Mouse (Mus musculus) naive thymus-derived CD4-positive, alpha-beta T cell, adult 5 months (primary cell): ENCODE results near the gene Fuz. TPM values are rescaled to one million over a fixed set of nuclear protein-coding genes. Genes with fewer than 3 reads are reported as not detected.

Source experiments
- polyA plus RNA-seq: library from polyadenylated mRNA; unstranded; fragments of 100-300 nt; shearing (Covaris generic); gene quantifications from one replicate; pipeline ENCODE4 v1.2.1, GENCODE M21; 2017

Fuz gene
- 20.9 TPM for polyA plus RNA-seq

DNA sequence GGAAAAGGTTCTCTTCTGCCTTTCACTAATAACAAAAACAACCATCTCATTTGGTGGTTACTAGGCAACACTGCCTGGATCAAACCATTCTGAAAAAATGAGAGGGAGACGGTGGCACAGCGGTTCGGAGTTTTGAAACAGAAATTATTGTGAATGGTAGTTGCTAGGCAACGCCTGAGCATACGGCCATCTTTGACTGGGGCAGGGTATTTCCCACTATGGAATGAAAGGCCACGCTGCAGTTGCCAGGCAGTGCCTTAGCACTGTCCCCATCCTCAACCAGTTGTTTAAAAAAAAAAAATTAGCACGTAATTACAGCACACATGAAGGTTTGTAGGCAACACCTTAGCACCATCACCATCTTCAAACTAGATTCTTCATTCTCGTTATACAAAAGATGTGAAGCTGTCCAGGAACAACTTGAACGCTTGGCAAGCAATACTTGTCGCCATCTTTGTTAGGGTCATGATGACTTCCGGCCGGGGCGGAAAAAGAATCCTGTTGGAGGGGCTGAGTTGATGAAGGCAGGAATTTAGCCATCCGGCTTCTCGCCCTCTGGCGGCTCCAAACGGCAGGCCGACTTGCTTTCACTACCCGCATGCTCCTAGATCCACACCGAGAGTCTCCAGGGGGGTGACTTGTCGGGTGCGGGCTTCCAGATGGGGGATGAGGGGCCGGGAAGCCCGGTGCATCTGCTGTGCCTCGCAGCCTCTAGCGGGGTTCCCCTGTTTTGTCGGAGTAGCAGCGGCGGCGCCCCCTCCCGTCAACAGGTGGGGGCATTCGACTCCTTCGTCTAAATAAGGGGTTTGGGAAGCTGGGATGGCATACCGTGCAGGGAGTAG, at the start of gene Fuz:
Gene Fuz (plus strand): TSS at position 487 of the 842 bp plus-strand sequence.

GRCm38 (mm10) chr7:44848561-44849415, 47.1 kb upstream of the Fuz start, which contains the start of the genes Akt1s1 and Tbc1d17:
Akt1s1 (plus strand) TSS chr7:44848991.
Tbc1d17 (minus strand) TSS chr7:44849079.

DNA sequence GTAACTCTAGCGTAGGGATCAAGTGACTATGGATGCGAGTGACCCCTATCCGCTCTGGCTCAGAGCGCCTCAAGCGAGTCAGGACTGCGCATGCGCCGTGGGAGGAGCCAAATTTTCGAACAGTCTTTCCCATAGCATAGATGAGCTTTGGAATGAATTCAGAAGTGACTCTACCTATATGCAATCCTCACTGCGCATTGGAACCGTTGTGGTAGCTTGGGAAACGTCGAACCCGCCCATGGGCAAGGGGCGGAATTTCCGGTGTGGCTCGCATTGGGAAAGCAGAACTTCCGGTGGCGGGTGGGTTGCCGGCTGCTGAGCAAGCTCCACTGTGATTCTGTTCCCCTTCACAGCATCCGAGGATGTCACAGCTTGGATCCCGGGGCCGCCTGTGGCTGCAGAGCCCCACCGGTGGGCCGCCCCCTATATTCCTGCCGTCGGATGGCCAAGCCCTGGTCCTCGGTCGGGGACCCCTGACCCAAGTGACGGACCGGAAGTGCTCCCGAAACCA, 38.8 kb upstream of the Fuz start, which contains the start of gene Pnkp:
Gene Pnkp (plus strand): TSS at position 98 of the 511 bp plus-strand sequence.

GRCm38 (mm10) chr7:44869697-44870528, 26.0 kb upstream of the Fuz start, which contains the start of gene Ptov1:
Ptov1 (minus strand) TSS chr7:44869788.

DNA sequence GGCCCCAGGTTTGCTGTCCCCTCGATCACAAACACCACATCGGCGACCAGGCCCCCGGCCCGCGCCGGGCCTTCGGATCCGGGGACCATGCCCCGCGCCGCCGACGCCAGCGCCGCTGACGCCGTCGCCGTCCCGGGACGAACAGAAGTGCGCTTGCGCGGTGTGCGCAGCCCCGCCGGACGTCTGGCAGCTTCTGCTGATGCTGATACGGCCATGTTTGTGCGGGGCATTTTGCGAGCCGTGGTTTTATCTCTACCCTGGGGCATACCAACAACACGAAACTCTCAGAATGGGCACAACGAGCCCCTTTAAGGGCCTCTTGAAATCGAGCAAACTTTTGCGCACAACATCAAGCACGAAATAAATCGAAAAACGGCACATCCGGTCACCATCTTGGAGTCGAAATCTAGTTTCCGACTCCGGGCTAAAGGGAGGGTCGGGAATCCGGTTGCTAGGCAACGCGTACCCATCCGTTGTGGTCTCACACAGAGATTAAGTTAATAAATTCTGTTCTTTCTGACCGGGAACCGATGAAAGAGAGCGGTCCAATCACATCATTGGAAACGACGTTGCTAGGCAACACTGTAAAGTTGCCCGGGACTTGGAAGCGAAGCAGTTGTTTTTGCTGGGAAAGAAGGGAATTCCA, 3.5 kb upstream of the Fuz start, which contains the start of gene Med25:
Gene Med25 (minus strand): TSS at position 437 of the 646 bp plus-strand sequence.

DNA sequence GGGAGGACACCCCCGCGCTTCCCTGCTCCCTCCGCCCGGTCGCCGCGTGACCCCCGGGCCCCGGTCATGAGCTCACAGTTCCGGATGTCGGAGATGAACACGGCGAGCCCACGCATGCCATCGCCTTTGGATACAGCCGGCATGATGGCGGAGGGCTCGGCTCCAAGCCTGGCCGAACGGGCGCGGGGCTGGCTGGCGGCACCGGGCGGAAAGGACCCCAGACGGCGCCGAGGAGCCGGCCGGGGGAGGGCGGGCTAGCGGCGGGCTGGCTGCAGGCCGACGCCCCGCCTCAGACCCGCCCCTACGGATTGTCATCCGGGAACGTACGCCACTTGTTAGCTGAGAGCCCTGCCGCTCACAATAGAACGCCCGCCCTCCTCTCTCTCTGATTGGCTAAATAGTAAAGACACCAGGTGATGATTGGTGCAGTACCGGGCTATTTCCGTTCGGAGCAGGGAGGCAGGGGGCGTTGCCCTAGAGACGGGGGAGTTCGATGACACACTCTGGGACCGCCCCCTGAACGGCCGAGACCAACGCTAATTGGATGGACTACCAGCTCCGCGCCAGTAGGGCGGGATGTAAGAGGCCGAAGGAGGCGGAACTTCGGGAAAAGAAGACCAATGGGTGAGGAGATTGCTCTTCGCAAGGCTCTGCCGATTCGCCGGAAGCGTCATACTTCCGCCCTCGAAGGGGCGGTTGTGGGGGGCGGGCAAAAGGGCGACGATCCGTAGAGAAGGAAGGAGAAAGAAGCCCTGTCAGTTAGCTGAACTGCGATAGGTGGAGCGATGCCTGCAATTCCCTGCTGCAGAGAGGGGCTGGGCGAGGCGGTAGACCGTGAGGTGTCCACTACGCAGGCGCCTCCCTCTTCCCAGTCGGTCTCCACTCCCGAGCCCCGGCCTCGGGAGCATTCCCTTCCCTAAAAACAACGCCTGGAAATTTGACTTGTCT, 33.6 kb downstream of the Fuz start, which contains the start of gene Ap2a1:
Gene Ap2a1 (minus strand): TSS at position 293 of the 948 bp plus-strand sequence.

DNA sequence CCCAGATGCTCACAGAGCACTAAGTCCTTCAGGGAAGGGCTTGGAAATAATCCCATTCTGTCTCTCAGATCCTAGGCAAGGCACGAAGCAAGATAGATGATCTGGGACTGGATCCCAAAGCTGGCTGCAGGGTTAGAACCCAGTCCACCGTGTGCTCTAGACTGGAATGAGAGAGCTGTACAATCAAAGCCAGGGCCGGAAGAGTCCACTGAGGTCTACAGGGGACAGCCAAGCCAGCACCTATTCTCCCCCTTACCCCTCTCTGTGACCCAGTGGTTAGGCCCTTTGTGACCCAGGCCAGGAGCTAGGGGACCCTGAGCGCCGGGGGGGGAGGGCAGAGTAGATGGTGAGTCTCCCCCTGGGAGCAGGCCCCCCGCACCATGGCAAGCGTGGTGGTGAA, 47.0 kb downstream of the Fuz start, which contains the start of gene Tsks:
Gene Tsks (plus strand): TSS at position 301 of the 400 bp plus-strand sequence.

Other genes starting within 250 kb of the Fuz start
- not detected for gene Myh14, start 225.2 kb upstream of the Fuz start, polyA plus RNA-seq
- gene Izumo2, start 187.3 kb upstream of the Fuz start, polyA plus RNA-seq = not detected
- gene Vrk3, start 147.7 kb upstream of the Fuz start, polyA plus RNA-seq = 95.9 TPM
- gene Zfp473, start 145.0 kb upstream of the Fuz start, polyA plus RNA-seq = 0.73 TPM
- gene Nup62, start 80.0 kb upstream of the Fuz start, polyA plus RNA-seq = 37.1 TPM
- gene Il4i1, start 79.7 kb upstream of the Fuz start, polyA plus RNA-seq = 0.85 TPM
- 0.70 TPM for gene Atf5, start 79.4 kb upstream of the Fuz start, polyA plus RNA-seq
- gene Akt1s1, start 47.1 kb upstream of the Fuz start, polyA plus RNA-seq = 35.2 TPM
- gene Tbc1d17, start 47.0 kb upstream of the Fuz start, polyA plus RNA-seq = 133 TPM
- gene Pnkp, start 38.9 kb upstream of the Fuz start, polyA plus RNA-seq = 57.0 TPM
- 40.0 TPM for gene Ptov1, start 26.3 kb upstream of the Fuz start, polyA plus RNA-seq
- gene Med25, start 3.4 kb upstream of the Fuz start, polyA plus RNA-seq = 48.6 TPM
- 53.1 TPM for gene Ap2a1, start 33.4 kb downstream of the Fuz start, polyA plus RNA-seq
- gene Tsks, start 47.1 kb downstream of the Fuz start, polyA plus RNA-seq = not detected
- gene Cpt1c, start 78.8 kb downstream of the Fuz start, polyA plus RNA-seq = not detected
- 161 TPM for gene Prmt1, start 90.5 kb downstream of the Fuz start, polyA plus RNA-seq
- 172 TPM for gene Irf3, start 101.6 kb downstream of the Fuz start, polyA plus RNA-seq
- 17.5 TPM for gene Bcl2l12, start 102.6 kb downstream of the Fuz start, polyA plus RNA-seq
- 27.3 TPM for gene Scaf1, start 120.3 kb downstream of the Fuz start, polyA plus RNA-seq
- gene Rras, start 121.9 kb downstream of the Fuz start, polyA plus RNA-seq = 11.5 TPM
- 2.2 TPM for gene Prr12, start 156.8 kb downstream of the Fuz start, polyA plus RNA-seq
- gene Nosip, start 166.3 kb downstream of the Fuz start, polyA plus RNA-seq = 104 TPM
- gene Prrg2, start 166.6 kb downstream of the Fuz start, polyA plus RNA-seq = 1.7 TPM
- gene Rcn3, start 196.1 kb downstream of the Fuz start, polyA plus RNA-seq = 10.6 TPM
- 6.2 TPM for gene Fcgrt, start 207.8 kb downstream of the Fuz start, polyA plus RNA-seq
- 2,728 TPM for gene Rps11, start 228.4 kb downstream of the Fuz start, polyA plus RNA-seq
- 3,371 TPM for gene Rpl13a, start 232.7 kb downstream of the Fuz start, polyA plus RNA-seq
- gene Gm45713, start 240.2 kb downstream of the Fuz start, polyA plus RNA-seq = not detected
- 252 TPM for gene Flt3l, start 240.4 kb downstream of the Fuz start, polyA plus RNA-seq